Mouse (Mus musculus) brain, embryonic 18.5 days (tissue): ENCODE data around the gene Cst7.

Experiments used
- DNase-seq: peaks from one replicate; pipeline ENCODE4 v3.0.0-alpha.2; 2012; ENCODE audit warnings: low read depth, low spot score

The Cst7 gene

DNA sequence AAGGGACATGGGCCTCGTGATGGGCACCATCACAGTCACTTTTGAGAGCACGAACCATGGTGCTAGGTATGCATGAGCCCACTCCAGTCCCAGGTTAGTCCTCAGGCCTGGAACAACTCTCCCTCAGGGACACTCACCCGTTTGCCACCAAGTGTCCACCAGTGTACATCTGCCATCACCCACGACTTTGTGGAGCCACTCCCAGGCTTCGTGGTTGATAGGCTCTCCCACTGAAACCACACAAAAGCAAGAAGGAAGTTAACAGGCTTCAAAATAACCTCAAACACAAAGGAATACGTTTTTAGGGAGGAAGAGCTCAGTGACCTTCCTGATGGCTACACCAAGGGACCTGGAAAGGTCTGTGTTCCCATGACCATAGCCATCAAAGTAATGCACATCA, 56.9 kb downstream of the Cst7 start:
- no peak for DNase-seq
